Comparison of ENCODE assay signal across 27 mouse cellular contexts in the genomic region with DNA sequence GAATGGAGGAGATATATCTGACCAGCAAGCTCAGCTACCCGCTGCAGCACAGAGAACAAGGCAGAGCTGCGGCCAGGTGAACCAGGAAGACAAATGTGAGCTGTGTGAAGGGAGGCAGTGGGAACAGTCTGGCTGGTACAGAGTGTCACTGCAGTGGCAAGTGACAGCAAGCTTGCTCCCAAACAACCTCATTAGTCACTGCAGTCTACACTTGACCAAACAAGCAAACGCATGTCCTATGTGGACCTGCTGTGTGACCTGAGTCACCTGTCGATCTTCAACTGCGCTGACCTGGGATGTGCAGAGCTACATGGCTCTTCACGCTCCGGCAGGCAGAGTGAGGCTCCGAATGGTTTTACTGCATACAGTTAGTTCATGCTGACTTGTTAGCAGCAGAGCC. TPM values are rescaled to one million over a fixed set of nuclear protein-coding genes. Genes with fewer than 3 reads are reported as not detected.
DNase-seq lines count a peak whose midpoint lies in the region; ATAC-seq and TF ChIP-seq lines count a peak whose summit lies in the region.
"Had no signal": no experiment of that assay in that cellular context is flagged by ENCODE, and none has a peak within 500 bp of the region (broad histone marks: within the 10 kb centered on the region; RNA-seq: fewer than 3 reads in every experiment).

No protein-coding gene starts in this region.

- H3K4me1 ChIP-seq in heart, embryonic 15.5 days (replicated peaks), result peaks cover 32% of the 10 kb centered on the region
- peaks cover 20% of the 10 kb centered on the region for H3K4me1 ChIP-seq in heart, embryonic 11.5 days (ENCODE audit: control insufficient read depth, insufficient read depth, low read length)
- peaks cover 20% of the 10 kb centered on the region; the same call in 1 of the 2 replicates for H3K4me1 ChIP-seq in stomach, embryonic 16.5 days (ENCODE audit: control insufficient read depth, insufficient read depth, low read length)
- H3K4me1 ChIP-seq in stomach, postnatal 0 days (replicated peaks; ENCODE audit: control insufficient read depth, insufficient read depth), result no peaks in the 10 kb centered on the region
- H3K4me1 ChIP-seq in embryonic facial prominence, embryonic 13.5 days, result peaks cover 34% of the 10 kb centered on the region

- TF ChIP-seq CTCF in stomach, postnatal 0 days (IDR thresholded peaks at IDR 0.05; ENCODE audit: low read depth), result no peak

- ATAC-seq in heart, embryonic 15.5 days (replicated peaks; ENCODE audit: insufficient number of reproducible peaks, insufficient read depth, low FRiP score, low read depth), result no peak
- ATAC-seq in heart, embryonic 11.5 days (replicated peaks; ENCODE audit: insufficient number of reproducible peaks, low FRiP score, low TSS enrichment), result no peak
- peak; percentile 38; the same call in 1 of the 2 replicates for ATAC-seq in stomach, embryonic 16.5 days (ENCODE audit: insufficient read depth, low FRiP score)
- no peak for ATAC-seq in stomach, postnatal 0 days (ENCODE audit: low FRiP score, low TSS enrichment)
- no peak for ATAC-seq in embryonic facial prominence, embryonic 13.5 days (ENCODE audit: insufficient number of reproducible peaks, insufficient read depth, low FRiP score, low TSS enrichment, low read depth)
- ATAC-seq: CD4-positive, CD25-positive, alpha-beta regulatory T cell, adult 4 months; forebrain, embryonic 14.5 days had no signal

- H3K9ac ChIP-seq in heart, embryonic 15.5 days, result no peak overlapping the region
- no peak overlapping the region for H3K9ac ChIP-seq in heart, embryonic 11.5 days (ENCODE audit: low read depth, low read length)
- H3K9ac ChIP-seq in stomach, embryonic 16.5 days (ENCODE audit: low read length), result no peak overlapping the region
- no peak overlapping the region for H3K9ac ChIP-seq in stomach, postnatal 0 days (ENCODE audit: low read length)
- peak overlapping the region; percentile 32; the same call in 1 of the 2 replicates for H3K9ac ChIP-seq in embryonic facial prominence, embryonic 13.5 days
- H3K9ac ChIP-seq: heart, embryonic 13.5 days; hindbrain, embryonic 15.5 days; liver, embryonic 15.5 days; lung, embryonic 14.5 days had no signal

- no peak for TF ChIP-seq EP300 in stomach, postnatal 0 days (optimal IDR thresholded peaks at IDR 0.05)

- H3K9me3 ChIP-seq in heart, embryonic 15.5 days (replicated peaks), result no peaks in the 10 kb centered on the region
- H3K9me3 ChIP-seq in heart, embryonic 11.5 days (replicated peaks; ENCODE audit: control insufficient read depth, low read length), result no peaks in the 10 kb centered on the region
- no peaks in the 10 kb centered on the region for H3K9me3 ChIP-seq in stomach, embryonic 16.5 days (replicated peaks; ENCODE audit: control insufficient read depth, low read length)
- H3K9me3 ChIP-seq in stomach, postnatal 0 days (ENCODE audit: control insufficient read depth, low read length), result no peaks in the 10 kb centered on the region
- H3K9me3 ChIP-seq in embryonic facial prominence, embryonic 13.5 days, result no peaks in the 10 kb centered on the region
- H3K9me3 ChIP-seq: heart, embryonic 13.5 days; hindbrain, embryonic 10.5 days; hindbrain, embryonic 15.5 days; liver, embryonic 15.5 days had no signal

- WGBS in heart, embryonic 15.5 days, result 89% methylated on average over 8 of the region's 8 CpGs
- 93% methylated on average over 8 of the region's 8 CpGs for WGBS in heart, embryonic 11.5 days (ENCODE audit: insufficient replicate concordance)
- 80% methylated on average over 8 of the region's 8 CpGs for WGBS in stomach, embryonic 16.5 days
- 81% methylated on average over 8 of the region's 8 CpGs for WGBS in stomach, postnatal 0 days
- WGBS in embryonic facial prominence, embryonic 13.5 days, result 85% methylated on average over 8 of the region's 8 CpGs

- no peaks in the 10 kb centered on the region for H3K27me3 ChIP-seq in heart, embryonic 15.5 days
- H3K27me3 ChIP-seq in heart, embryonic 11.5 days (ENCODE audit: control insufficient read depth, insufficient read depth, low read length), result no peaks in the 10 kb centered on the region
- H3K27me3 ChIP-seq in stomach, embryonic 16.5 days (ENCODE audit: control insufficient read depth, insufficient read depth, low read length), result no peaks in the 10 kb centered on the region
- no peaks in the 10 kb centered on the region for H3K27me3 ChIP-seq in stomach, postnatal 0 days (ENCODE audit: control insufficient read depth, insufficient read depth, low read length)
- no peaks in the 10 kb centered on the region for H3K27me3 ChIP-seq in embryonic facial prominence, embryonic 13.5 days
- H3K27me3 ChIP-seq: heart, embryonic 13.5 days; hindbrain, embryonic 15.5 days; liver, embryonic 15.5 days had no signal

- peaks cover 18% of the 10 kb centered on the region; the same call in 1 of the 2 replicates for H3K36me3 ChIP-seq in heart, embryonic 15.5 days
- H3K36me3 ChIP-seq in heart, embryonic 11.5 days (ENCODE audit: control insufficient read depth, insufficient read depth, low read length), result peaks cover 2% of the 10 kb centered on the region; the same call in 1 of the 2 replicates
- peaks cover 14% of the 10 kb centered on the region; the same call in 1 of the 2 replicates for H3K36me3 ChIP-seq in stomach, embryonic 16.5 days (ENCODE audit: control insufficient read depth, insufficient read depth, low read length)
- peaks cover 2% of the 10 kb centered on the region; the same call in 1 of the 2 replicates for H3K36me3 ChIP-seq in stomach, postnatal 0 days (ENCODE audit: control insufficient read depth, insufficient read depth, low read length)
- H3K36me3 ChIP-seq in embryonic facial prominence, embryonic 13.5 days, result peaks cover 37% of the 10 kb centered on the region

- DNase-seq in stomach, postnatal 0 days (ENCODE audit: low spot score), result no peak
- peak; percentile 42 to 58 for DNase-seq in urinary bladder, postnatal 36 days (ENCODE audit: low spot score in 2 of 2)
- DNase-seq in spleen, adult 12 weeks (ENCODE audit: low spot score), result no peak
- DNase-seq: adrenal gland, postnatal 25 days; cerebellum, adult 18-20 months; cerebellum, postnatal 10 days; gastrocnemius, postnatal 25 days; heart, adult 18-20 months; heart, postnatal 14 days; kidney, adult 18-20 months; kidney, postnatal 25 days; lung, embryonic 14.5 days; lung, postnatal 14 days; midbrain, embryonic 14.5 days; thymus, postnatal 14 days had no signal

- no peak overlapping the region for H3K4me3 ChIP-seq in heart, embryonic 15.5 days
- H3K4me3 ChIP-seq in heart, embryonic 11.5 days (ENCODE audit: low read depth, low read length), result no peak overlapping the region
- H3K4me3 ChIP-seq in stomach, embryonic 16.5 days (replicated peaks; ENCODE audit: low read length), result no peak overlapping the region
- no peak overlapping the region for H3K4me3 ChIP-seq in stomach, postnatal 0 days (ENCODE audit: low read depth, low read length)
- no peak overlapping the region for H3K4me3 ChIP-seq in embryonic facial prominence, embryonic 13.5 days
- H3K4me3 ChIP-seq: heart, embryonic 13.5 days; hindbrain, embryonic 10.5 days; hindbrain, embryonic 15.5 days; layer of hippocampus, adult 2 months; left cerebral cortex, adult 2 months; liver, embryonic 15.5 days had no signal

- H3K27ac ChIP-seq in heart, embryonic 15.5 days, result peak overlapping the region; percentile 45; the same call in 1 of the 2 replicates
- H3K27ac ChIP-seq in heart, embryonic 11.5 days (ENCODE audit: low read depth, low read length), result no peak overlapping the region
- peak overlapping the region; percentile 10; the same call in 1 of the 2 replicates for H3K27ac ChIP-seq in stomach, embryonic 16.5 days (ENCODE audit: low read length)
- no peak overlapping the region for H3K27ac ChIP-seq in stomach, postnatal 0 days (replicated peaks)
- peak overlapping the region; percentile 63 for H3K27ac ChIP-seq in embryonic facial prominence, embryonic 13.5 days
- H3K27ac ChIP-seq: heart, embryonic 13.5 days; hindbrain, embryonic 10.5 days; hindbrain, embryonic 15.5 days; layer of hippocampus, adult 2 months; left cerebral cortex, adult 2 months; liver, embryonic 15.5 days had no signal

- no peak overlapping the region for H3K4me2 ChIP-seq in heart, embryonic 15.5 days
- no peak overlapping the region for H3K4me2 ChIP-seq in heart, embryonic 11.5 days
- no peak overlapping the region for H3K4me2 ChIP-seq in stomach, embryonic 16.5 days (ENCODE audit: low read depth, low read length)
- H3K4me2 ChIP-seq in stomach, postnatal 0 days (replicated peaks; ENCODE audit: low read depth), result no peak overlapping the region
- H3K4me2 ChIP-seq in embryonic facial prominence, embryonic 13.5 days, result no peak overlapping the region
- H3K4me2 ChIP-seq: heart, embryonic 13.5 days; hindbrain, embryonic 15.5 days; liver, embryonic 15.5 days; lung, embryonic 14.5 days had no signal

RNA-seq across cellular contexts. Expression of a gene that starts 55.7 kb away (rescaled TPM):
- polyA plus RNA-seq in heart, embryonic 15.5 days (2015; fragmentation: Nextera tagmentation; extraction: Ambion mirVana), result 31.5 and 34.7 TPM in 2 replicates
- polyA plus RNA-seq in heart, embryonic 11.5 days (2014; fragmentation: Nextera tagmentation; extraction: Ambion mirVana), result 29.2 and 39.5 TPM in 2 replicates
- 28.2 and 35.6 TPM in 2 replicates for polyA plus RNA-seq in stomach, embryonic 16.5 days (2015; fragmentation: Nextera tagmentation; extraction: Ambion mirVana)
- 25.8 and 35.6 TPM in 2 replicates for polyA plus RNA-seq in stomach, postnatal 0 days (2015; fragmentation: Nextera tagmentation; extraction: Ambion mirVana)
- polyA plus RNA-seq in embryonic facial prominence, embryonic 13.5 days (2015; fragmentation: Nextera tagmentation; extraction: Ambion mirVana), result 47.0 and 50.4 TPM in 2 replicates

Comparison
In these comparisons a context has a peak if more than half of its experiments do, and no peak if none do; other contexts are left out.
1. H3K27ac ChIP-seq: peak in heart, embryonic 15.5 days (single experiment), stomach, embryonic 16.5 days (single experiment) and embryonic facial prominence, embryonic 13.5 days (single experiment); none in heart, embryonic 11.5 days (single experiment) and stomach, postnatal 0 days (single experiment).
2. DNase-seq: peak in urinary bladder, postnatal 36 days (2 of 2); none in stomach, postnatal 0 days (single experiment) and spleen, adult 12 weeks (single experiment).